Mouse (Mus musculus): ENCODE measurements at regions not wholly inside any gene's neighbourhood (a gene's known extent, or its start where the extent isn't known, plus 50 kb on each side); places are given as distances from the start of the nearest gene placed in this dataset.

DNA sequence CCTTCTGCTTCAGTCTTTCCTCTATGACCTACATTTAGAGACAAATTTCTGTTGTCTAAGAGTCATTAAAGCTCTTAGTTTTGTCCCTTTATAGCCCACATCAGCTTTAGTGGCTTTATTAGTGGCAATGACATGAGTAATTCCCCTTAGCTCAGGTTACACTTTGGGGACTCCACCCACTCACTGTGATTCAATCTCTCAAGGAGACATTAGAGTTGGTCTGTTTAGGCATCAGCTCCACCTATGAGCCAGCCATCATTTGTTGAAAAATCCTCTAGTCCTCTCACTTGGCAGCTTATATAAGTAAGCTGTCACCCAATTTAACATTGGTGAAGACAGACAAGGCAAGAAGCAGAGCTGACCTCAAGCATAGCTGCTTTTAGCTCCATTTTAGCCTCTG is 151.3 kb upstream of the Impad1 start:
- Histone ChIP-seq H3K4me3 (ENCODE audit: insufficient read depth, low read length) (no peak overlapping the region), H3K27ac (ENCODE audit: insufficient read depth, low read length) (peak overlapping the region; percentile 52; the same call in 1 of the 2 replicates), H3K4me1 (ENCODE audit: control insufficient read depth, insufficient read depth, low read length) (no peaks in the 10 kb centered on the region; the same call in 1 of the 2 replicates)
- TF ChIP-seq POLR2A (IDR thresholded peaks at IDR 0.05; ENCODE audit: low read depth, low read length), result no peak
- no peak for TF ChIP-seq CTCF (IDR thresholded peaks at IDR 0.05; ENCODE audit: borderline replicate concordance, insufficient read depth, low read length)

GRCm38 (mm10) chr4:4925741-4926140 is 132.6 kb upstream of the Impad1 start:
- H3K4me1 ChIP-seq (ENCODE audit: control insufficient read depth, insufficient read depth, low read length), result no peaks in the 10 kb centered on the region
- no peak overlapping the region for H3K27ac ChIP-seq (ENCODE audit: insufficient read depth, low read length)
- H3K4me3 ChIP-seq (ENCODE audit: insufficient read depth, low read length), result no peak overlapping the region
- TF ChIP-seq CTCF (IDR thresholded peaks at IDR 0.05; ENCODE audit: borderline replicate concordance, insufficient read depth, low read length), result no peak
- TF ChIP-seq POLR2A (IDR thresholded peaks at IDR 0.05; ENCODE audit: low read depth, low read length), result no peak

GRCm38 (mm10) chr4:4920256-4920655 is 127.1 kb upstream of the Impad1 start:
- TF ChIP-seq POLR2A (IDR thresholded peaks at IDR 0.05; ENCODE audit: low read depth, low read length) (no peak), CTCF (IDR thresholded peaks at IDR 0.05; ENCODE audit: borderline replicate concordance, insufficient read depth, low read length) (no peak)
- no peak overlapping the region for H3K4me3 ChIP-seq (ENCODE audit: insufficient read depth, low read length)
- no peak overlapping the region for H3K27ac ChIP-seq (ENCODE audit: insufficient read depth, low read length)
- no peaks in the 10 kb centered on the region for H3K4me1 ChIP-seq (ENCODE audit: control insufficient read depth, insufficient read depth, low read length)

- Histone ChIP-seq H3K27ac (ENCODE audit: insufficient read depth, low read length) (no peak overlapping the region), H3K4me3 (ENCODE audit: insufficient read depth, low read length) (no peak overlapping the region), H3K4me1 (ENCODE audit: control insufficient read depth, insufficient read depth, low read length) (no peaks in the 10 kb centered on the region)
- TF ChIP-seq CTCF (IDR thresholded peaks at IDR 0.05; ENCODE audit: borderline replicate concordance, insufficient read depth, low read length) (no peak), POLR2A (IDR thresholded peaks at IDR 0.05; ENCODE audit: low read depth, low read length) (no peak)
These were observed 82.1 kb upstream of the Impad1 start for GRCm38 (mm10) chr4:4875257-4875656.

GRCm38 (mm10) chr4:4858345-4858744 is 65.2 kb upstream of the Impad1 start:
- Histone ChIP-seq H3K4me3 (ENCODE audit: insufficient read depth, low read length) (no peak overlapping the region), H3K4me1 (ENCODE audit: control insufficient read depth, insufficient read depth, low read length) (no peaks in the 10 kb centered on the region), H3K27ac (ENCODE audit: insufficient read depth, low read length) (no peak overlapping the region)
- TF ChIP-seq CTCF (IDR thresholded peaks at IDR 0.05; ENCODE audit: borderline replicate concordance, insufficient read depth, low read length), result no peak
- TF ChIP-seq POLR2A (IDR thresholded peaks at IDR 0.05; ENCODE audit: low read depth, low read length), result no peak

Data from embryonic fibroblast, embryonic 13.5 days (primary cell).